Mouse (Mus musculus) common myeloid progenitor, adult 5-6 weeks (primary cell): Measurements from ENCODE around the gene Lsm5. TPM values are rescaled to one million over a fixed set of nuclear protein-coding genes. Genes with fewer than 3 reads are reported as not detected.

ENCODE experiments used
- ATAC-seq: replicated peaks from 2 replicates; pipeline ENCODE4 v1.8.0; 2016; ENCODE audit warnings: low read depth, mild to moderate bottlenecking, moderate TSS enrichment, inconsistent platforms; ENCODE audit not compliant: poor library complexity, severe bottlenecking
- total RNA-seq: library from RNA; stranded (forward); fragments of 200-1000, 187-1606 nt; gene quantifications from 2 replicates; pipeline ENCODE4 v1.2.3, GENCODE M21; 2017

Lsm5 gene
- total RNA-seq = 136 and 161 TPM in 2 replicates

- peak; percentile 99 for ATAC-seq
These were observed at the start of gene Lsm5 for GRCm38 (mm10) chr6:56703931-56704900. Gene Lsm5 (minus strand): TSS chr6:56704710.

GRCm38 (mm10) chr6:56753719-56754118, 49.2 kb upstream of the Lsm5 start:
- peak; percentile 71 for ATAC-seq

- peak; percentile 36; the same call in 1 of the 2 replicates for ATAC-seq
These were observed 41.5 kb upstream of the Lsm5 start for GRCm38 (mm10) chr6:56745950-56746543.

- ATAC-seq = no peak
These were observed 28.0 kb upstream of the Lsm5 start for GRCm38 (mm10) chr6:56732545-56732944.

DNA sequence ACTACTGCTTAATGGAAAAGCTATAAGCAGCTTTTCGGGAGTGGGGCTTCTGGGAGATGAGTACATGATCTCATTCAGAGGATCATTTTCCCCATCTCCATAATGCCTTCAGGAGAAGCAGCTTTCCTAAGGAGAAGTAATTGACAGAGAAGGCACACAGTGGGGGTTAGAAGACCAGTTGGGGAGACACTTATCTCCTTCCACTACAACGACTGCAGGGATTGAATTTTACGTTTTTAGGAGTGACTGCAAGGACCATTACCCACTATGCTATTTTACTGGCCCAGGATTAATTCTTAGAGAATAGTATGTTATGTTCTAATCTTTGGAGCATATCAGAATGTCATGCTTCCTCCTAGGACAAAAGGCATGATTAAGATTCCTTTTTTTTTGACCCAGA, 16.4 kb upstream of the Lsm5 start:
- ATAC-seq = no peak

DNA sequence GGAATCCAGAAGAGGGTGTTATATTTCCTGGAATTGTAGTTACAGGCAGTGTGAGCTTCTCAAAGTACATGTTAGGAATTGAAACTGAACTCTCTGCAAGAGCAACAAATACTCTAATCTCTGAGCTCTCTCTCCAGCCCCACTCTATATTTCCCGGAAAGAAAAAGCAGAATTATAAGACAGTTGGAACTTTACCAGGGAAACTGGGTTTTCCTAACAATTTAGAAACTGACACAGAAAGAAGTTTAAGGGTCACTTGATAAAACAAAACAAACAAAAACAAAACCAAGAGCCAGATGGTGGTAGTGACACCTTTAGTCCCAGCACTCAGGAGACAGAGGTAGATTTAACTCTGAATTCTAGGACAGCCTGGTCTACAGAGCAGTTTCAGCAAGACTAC, 14.6 kb upstream of the Lsm5 start:
- no peak for ATAC-seq

DNA sequence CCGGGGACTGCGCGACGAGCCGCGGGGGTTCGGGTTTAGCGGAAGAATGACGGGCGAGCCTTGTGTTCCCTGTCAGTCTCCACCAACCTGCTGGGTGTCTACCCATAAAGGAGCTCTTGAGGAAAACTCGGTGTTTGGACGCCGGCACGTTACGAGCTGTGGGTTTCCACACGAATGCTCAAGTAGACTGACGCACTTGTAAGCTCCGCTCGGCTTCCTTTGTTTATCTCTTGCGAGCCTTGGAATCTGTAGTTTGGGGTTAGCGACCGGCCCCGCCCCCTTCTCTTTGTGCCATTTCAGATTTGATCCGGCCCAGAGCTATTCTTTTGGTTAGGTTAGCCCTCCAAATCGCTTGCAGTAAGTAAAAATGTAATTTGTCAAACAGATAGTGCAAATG, 10.8 kb upstream of the Lsm5 start:
- peak; percentile 24 for ATAC-seq

DNA sequence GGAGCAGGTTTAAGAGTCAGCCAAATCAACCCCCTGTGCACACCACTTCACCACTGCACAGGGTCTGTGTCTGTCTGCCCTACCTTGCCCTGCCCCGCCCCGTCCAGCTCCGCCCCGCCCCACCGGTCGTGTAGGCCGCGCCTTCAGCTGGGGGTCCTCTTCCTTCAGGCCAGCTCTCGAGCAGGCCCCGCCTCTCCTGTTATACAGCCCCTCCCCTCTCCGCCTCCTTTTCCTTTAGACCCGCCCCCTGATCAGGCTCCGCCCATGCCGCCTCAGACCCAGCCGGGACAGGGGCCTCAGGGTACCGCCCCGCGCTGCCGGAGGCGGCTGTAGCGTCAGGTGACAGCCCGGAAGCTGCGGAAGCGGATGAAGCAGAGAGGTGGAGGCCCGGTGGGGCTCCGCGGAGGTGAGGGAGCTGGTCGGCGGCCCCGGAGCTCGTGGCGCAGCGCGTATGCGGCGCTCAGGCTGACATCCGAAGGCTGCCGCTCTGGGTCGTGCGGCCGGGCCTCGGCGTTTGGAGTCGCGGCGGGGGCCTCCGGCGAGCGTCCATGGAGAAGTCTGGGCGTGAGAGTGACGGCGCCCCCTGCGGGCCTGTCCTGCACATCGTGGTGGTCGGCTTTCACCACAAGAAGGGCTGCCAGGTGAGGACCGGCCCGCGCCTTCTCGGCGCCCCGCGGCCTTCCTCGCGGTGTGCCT, 10.2 kb upstream of the Lsm5 start, which contains the start of gene Avl9:
TSS of gene Avl9 (plus strand) at position 326 of the 696 bp plus-strand sequence.
- peak; percentile 94 for ATAC-seq

DNA sequence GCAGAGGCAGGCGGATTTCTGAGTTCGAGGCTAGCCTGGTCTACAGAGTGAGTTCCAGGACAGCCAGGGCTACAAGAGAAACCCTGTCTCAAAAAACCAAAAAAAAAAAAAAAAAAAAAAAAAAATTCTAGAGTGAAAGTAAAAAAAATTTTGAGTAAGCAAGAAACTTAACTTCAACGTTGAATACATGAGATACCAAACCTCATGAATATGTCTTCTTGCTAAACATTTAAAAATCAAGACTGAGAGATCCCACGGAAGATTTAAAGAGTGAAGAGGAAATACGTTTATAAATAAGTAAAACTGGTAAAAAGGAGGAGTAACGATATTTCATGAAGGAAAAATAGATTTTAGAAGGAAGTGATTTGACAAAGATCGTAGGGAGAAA, 9.7 kb upstream of the Lsm5 start:
- no peak for ATAC-seq

- ATAC-seq = no peak
These were observed 12.1 kb downstream of the Lsm5 start for GRCm38 (mm10) chr6:56692445-56692844.

GRCm38 (mm10) chr6:56691205-56691604, 13.3 kb downstream of the Lsm5 start:
- ATAC-seq = peak; percentile 94

- no peak for ATAC-seq
These were observed 16.3 kb downstream of the Lsm5 start for GRCm38 (mm10) chr6:56688238-56688637.

GRCm38 (mm10) chr6:56664410-56664809, 40.1 kb downstream of the Lsm5 start:
- ATAC-seq = no peak

GRCm38 (mm10) chr6:56655393-56655792, 49.1 kb downstream of the Lsm5 start:
- ATAC-seq = no peak

DNA sequence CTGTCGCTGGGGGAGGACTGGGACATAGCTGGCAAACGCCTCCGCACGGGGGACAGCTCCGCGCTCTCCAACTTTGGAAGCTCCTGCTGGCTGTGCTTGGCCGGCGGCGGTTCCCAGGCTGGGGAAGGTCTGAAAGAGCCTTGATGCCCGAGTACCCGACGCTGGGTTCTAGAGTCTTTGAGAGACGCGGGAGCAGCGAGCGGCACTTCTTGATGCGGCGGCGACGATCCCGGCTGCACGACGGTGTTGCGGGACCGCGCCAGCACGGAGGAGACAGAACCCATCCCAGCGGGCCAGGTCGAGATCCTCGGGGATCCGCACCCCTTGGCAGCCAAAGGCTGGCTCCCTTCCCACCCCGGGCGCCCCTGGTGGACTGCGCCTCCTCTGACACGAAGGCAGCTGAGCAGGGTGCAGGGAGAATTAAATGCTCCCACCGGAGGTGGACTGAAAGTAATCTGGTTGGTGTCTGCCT, 52.4 kb downstream of the Lsm5 start:
- peak; percentile 62 for ATAC-seq

Other genes with a start within 250 kb of the Lsm5 start
- gene Pde1c, start 135.6 kb downstream of the Lsm5 start, total RNA-seq = 0.49 and 1.5 TPM in 2 replicates
- 24.2 and 31.6 TPM in 2 replicates for gene Avl9, start 10.2 kb upstream of the Lsm5 start, total RNA-seq
- 46.2 and 48.8 TPM in 2 replicates for gene Kbtbd2, start 93.1 kb upstream of the Lsm5 start, total RNA-seq
- gene Fkbp9, start 127.3 kb upstream of the Lsm5 start, total RNA-seq = 16.6 and 16.9 TPM in 2 replicates
- gene Nt5c3, start 219.2 kb upstream of the Lsm5 start, total RNA-seq = 91.8 and 99.7 TPM in 2 replicates
- gene Vmn1r4, start 219.3 kb upstream of the Lsm5 start, total RNA-seq = 1.4 and 1.7 TPM in 2 replicates